Mouse (Mus musculus): ENCODE data around the gene Taok3. TPM values are rescaled to one million over a fixed set of nuclear protein-coding genes. Genes with fewer than 3 reads are reported as not detected.

Gene Taok3
- polyA plus RNA-seq, 1 experiment: 6.6 TPM

DNA sequence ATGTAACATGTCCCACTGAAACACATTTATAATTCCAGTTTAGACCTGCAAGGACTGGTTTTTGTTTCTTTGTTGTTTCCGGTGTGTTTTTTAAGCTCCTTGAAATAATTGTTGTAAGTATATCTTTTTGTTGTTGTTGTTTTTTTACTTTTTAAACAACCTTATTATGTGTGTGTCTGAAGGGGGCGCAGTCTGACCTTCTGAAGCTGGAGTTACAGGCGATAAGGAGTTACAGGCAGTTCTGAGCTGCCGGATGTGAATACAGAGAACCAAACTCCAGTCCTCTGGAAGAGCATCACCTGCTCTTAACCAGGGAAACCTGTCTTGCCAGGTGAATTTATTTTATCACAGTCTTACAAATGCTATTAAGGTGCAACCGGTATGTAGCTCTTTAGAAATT is 185.8 kb downstream of the Taok3 start:
- no peak for TF ChIP-seq CTCF (IDR thresholded peaks at IDR 0.05; ENCODE audit: control insufficient read depth, insufficient read depth, insufficient read length)
- no peak for TF ChIP-seq MYOD1 (IDR thresholded peaks at IDR 0.05; ENCODE audit: control insufficient read depth, insufficient read length, low read depth)
- no peak for TF ChIP-seq FOSL1 (IDR thresholded peaks at IDR 0.05; ENCODE audit: insufficient read depth, low read length, poor library complexity, severe bottlenecking)
- TF ChIP-seq MAX (IDR thresholded peaks at IDR 0.05): no peak
- no peak for TF ChIP-seq USF1 (IDR thresholded peaks at IDR 0.05; ENCODE audit: low read depth)
- no peak for TF ChIP-seq CEBPB (IDR thresholded peaks at IDR 0.05; ENCODE audit: low read depth)
- TF ChIP-seq MYOG (IDR thresholded peaks at IDR 0.05; ENCODE audit: control insufficient read depth, extremely low read depth, insufficient read length): no peak

DNA sequence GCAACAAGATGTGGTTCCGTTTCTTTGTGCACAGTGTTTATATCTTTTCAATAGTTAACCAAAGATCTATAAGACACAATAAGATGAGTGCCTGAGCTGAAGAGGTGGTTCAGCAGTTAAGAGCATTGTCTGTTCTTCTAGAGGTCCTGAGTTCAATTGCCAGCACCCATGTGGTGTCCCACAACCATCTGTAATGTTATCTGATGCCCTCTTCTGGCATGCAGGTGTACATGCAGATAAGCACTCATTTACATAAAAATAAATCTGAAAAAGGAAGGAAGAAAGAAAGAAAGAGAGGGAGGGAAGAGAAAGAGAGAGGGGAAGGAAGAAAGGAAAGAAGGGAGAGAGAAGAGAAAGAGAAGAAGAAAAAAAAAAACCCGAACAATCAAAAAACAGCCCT is 186.9 kb downstream of the Taok3 start:
- no peak for TF ChIP-seq USF1 (IDR thresholded peaks at IDR 0.05; ENCODE audit: low read depth)
- Histone ChIP-seq H3K4me3 (ENCODE audit: insufficient read depth, poor library complexity, severe bottlenecking) (no peak overlapping the region), H3K27me3 (ENCODE audit: control insufficient read depth, insufficient read depth, insufficient read length) (no peaks in the 10 kb centered on the region), H3ac (ENCODE audit: control insufficient read depth, insufficient read length, low read depth) (no peak overlapping the region), H3K79me2 (ENCODE audit: control insufficient read depth, insufficient read depth) (no peaks in the 10 kb centered on the region), H3K79me3 (ENCODE audit: low read depth) (no peaks in the 10 kb centered on the region), H3K36me3 (ENCODE audit: control insufficient read depth, insufficient read depth) (no peaks in the 10 kb centered on the region)

More for the DNA sequence above, 185.8 kb downstream of the Taok3 start:
- Histone ChIP-seq H3K79me2 (ENCODE audit: control insufficient read depth, insufficient read depth) (no peaks in the 10 kb centered on the region), H3K27me3 (ENCODE audit: control insufficient read depth, insufficient read depth, insufficient read length) (no peaks in the 10 kb centered on the region), H3ac (ENCODE audit: control insufficient read depth, insufficient read length, low read depth) (no peak overlapping the region), H3K4me3 (ENCODE audit: insufficient read depth, poor library complexity, severe bottlenecking) (no peak overlapping the region), H3K36me3 (ENCODE audit: control insufficient read depth, insufficient read depth) (no peaks in the 10 kb centered on the region), H3K79me3 (ENCODE audit: low read depth) (no peaks in the 10 kb centered on the region)

DNA sequence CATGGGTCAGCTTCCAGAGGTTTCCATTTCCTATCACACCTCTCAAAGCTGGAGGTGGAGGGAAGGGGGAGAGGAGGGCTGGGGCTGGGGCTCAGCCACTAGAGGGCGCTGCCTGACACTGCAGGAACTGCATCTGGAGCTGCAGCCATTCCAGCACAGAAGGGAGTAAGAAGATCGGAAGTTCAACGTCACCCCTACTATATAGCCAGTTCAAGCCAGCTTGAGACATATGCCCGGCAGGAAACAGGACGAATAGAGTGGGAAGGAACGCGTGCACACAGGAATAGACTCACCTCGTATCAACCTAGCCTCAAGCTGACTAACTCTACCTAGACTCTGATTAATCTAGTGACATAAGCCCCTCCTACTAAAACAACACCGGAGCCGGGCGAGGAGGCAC is 187.8 kb downstream of the Taok3 start:
- Histone ChIP-seq H3K27me3 (ENCODE audit: control insufficient read depth, insufficient read depth, insufficient read length) (no peaks in the 10 kb centered on the region), H3K36me3 (ENCODE audit: control insufficient read depth, insufficient read depth) (no peaks in the 10 kb centered on the region), H3K79me2 (ENCODE audit: control insufficient read depth, insufficient read depth) (no peaks in the 10 kb centered on the region), H3ac (ENCODE audit: control insufficient read depth, insufficient read length, low read depth) (no peak overlapping the region), H3K4me3 (ENCODE audit: insufficient read depth, poor library complexity, severe bottlenecking) (no peak overlapping the region), H3K79me3 (ENCODE audit: low read depth) (no peaks in the 10 kb centered on the region)
- peak; percentile 81 for TF ChIP-seq CTCF (IDR thresholded peaks at IDR 0.05; ENCODE audit: control insufficient read depth, insufficient read depth, insufficient read length)
- no peak for TF ChIP-seq FOSL1 (IDR thresholded peaks at IDR 0.05; ENCODE audit: insufficient read depth, low read length, poor library complexity, severe bottlenecking)

DNA sequence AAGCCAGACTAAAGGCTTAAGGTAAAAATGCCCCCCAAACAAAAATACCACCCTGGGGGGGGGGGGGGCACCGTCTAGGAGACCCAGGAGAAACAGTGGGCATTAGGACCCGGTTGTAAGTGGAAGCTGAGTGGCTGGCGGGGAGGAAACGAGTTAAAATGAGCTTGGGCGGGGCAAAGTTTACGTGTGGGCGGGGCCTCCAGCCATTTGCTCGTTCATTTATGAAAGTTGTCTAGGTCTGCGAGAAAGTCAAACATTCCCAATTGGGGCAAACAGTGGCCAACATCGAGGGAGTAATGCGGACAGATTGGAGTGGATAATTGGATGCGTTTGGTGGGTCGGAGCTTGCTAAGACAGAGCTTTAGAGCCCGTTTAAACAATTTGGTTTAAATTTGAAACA is 193.5 kb downstream of the Taok3 start:
- no peaks in the 10 kb centered on the region for H3K36me3 ChIP-seq (ENCODE audit: control insufficient read depth, insufficient read depth)
- H3ac ChIP-seq (ENCODE audit: control insufficient read depth, insufficient read length, low read depth): no peak overlapping the region
- H3K27me3 ChIP-seq (ENCODE audit: control insufficient read depth, insufficient read depth, insufficient read length): no peaks in the 10 kb centered on the region
- TF ChIP-seq MYOG (IDR thresholded peaks at IDR 0.05; ENCODE audit: control insufficient read depth, extremely low read depth, insufficient read length) (no peak), CTCF (IDR thresholded peaks at IDR 0.05; ENCODE audit: control insufficient read depth, insufficient read depth, insufficient read length) (no peak), FOSL1 (IDR thresholded peaks at IDR 0.05; ENCODE audit: insufficient read depth, low read length, poor library complexity, severe bottlenecking) (no peak), MAX (IDR thresholded peaks at IDR 0.05) (no peak), MYOD1 (IDR thresholded peaks at IDR 0.05; ENCODE audit: control insufficient read depth, insufficient read length, low read depth) (no peak), USF1 (IDR thresholded peaks at IDR 0.05; ENCODE audit: low read depth) (no peak), CEBPB (IDR thresholded peaks at IDR 0.05; ENCODE audit: low read depth) (no peak)
- H3K79me2 ChIP-seq (ENCODE audit: control insufficient read depth, insufficient read depth): no peaks in the 10 kb centered on the region
- H3K79me3 ChIP-seq (ENCODE audit: low read depth): no peaks in the 10 kb centered on the region
- no peak overlapping the region for H3K4me3 ChIP-seq (ENCODE audit: insufficient read depth, poor library complexity, severe bottlenecking)

DNA sequence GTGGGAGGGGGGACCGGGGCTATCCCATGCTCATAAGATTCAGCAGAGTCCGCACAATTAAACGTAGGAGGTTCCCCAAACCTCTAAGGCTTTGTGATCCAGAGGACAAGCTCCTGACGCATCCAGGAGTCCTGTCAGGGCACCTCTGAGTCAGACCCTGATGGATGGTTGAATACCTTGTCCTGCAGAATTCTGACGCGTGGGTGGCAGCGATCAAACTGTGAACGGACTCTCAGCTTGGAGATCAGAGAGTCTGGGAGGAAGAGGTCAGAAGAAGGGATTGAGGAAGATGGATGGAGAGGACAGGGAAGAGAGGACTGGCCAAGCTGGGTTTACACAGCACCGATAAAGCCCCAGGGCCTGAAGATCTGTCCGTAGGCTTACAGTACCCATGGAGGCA is 194.0 kb downstream of the Taok3 start:
- no peaks in the 10 kb centered on the region for H3K36me3 ChIP-seq (ENCODE audit: control insufficient read depth, insufficient read depth)
- H3K27me3 ChIP-seq (ENCODE audit: control insufficient read depth, insufficient read depth, insufficient read length): no peaks in the 10 kb centered on the region
- no peaks in the 10 kb centered on the region for H3K79me3 ChIP-seq (ENCODE audit: low read depth)
- no peaks in the 10 kb centered on the region for H3K79me2 ChIP-seq (ENCODE audit: control insufficient read depth, insufficient read depth)
- TF ChIP-seq MYOD1 (IDR thresholded peaks at IDR 0.05; ENCODE audit: control insufficient read depth, insufficient read length, low read depth) (no peak), CTCF (IDR thresholded peaks at IDR 0.05; ENCODE audit: control insufficient read depth, insufficient read depth, insufficient read length) (no peak), MAX (IDR thresholded peaks at IDR 0.05) (no peak), USF1 (IDR thresholded peaks at IDR 0.05; ENCODE audit: low read depth) (no peak), MYOG (IDR thresholded peaks at IDR 0.05; ENCODE audit: control insufficient read depth, extremely low read depth, insufficient read length) (no peak), CEBPB (IDR thresholded peaks at IDR 0.05; ENCODE audit: low read depth) (no peak), FOSL1 (IDR thresholded peaks at IDR 0.05; ENCODE audit: insufficient read depth, low read length, poor library complexity, severe bottlenecking) (no peak)
- H3K4me3 ChIP-seq (ENCODE audit: insufficient read depth, poor library complexity, severe bottlenecking): no peak overlapping the region
- H3ac ChIP-seq (ENCODE audit: control insufficient read depth, insufficient read length, low read depth): no peak overlapping the region

DNA sequence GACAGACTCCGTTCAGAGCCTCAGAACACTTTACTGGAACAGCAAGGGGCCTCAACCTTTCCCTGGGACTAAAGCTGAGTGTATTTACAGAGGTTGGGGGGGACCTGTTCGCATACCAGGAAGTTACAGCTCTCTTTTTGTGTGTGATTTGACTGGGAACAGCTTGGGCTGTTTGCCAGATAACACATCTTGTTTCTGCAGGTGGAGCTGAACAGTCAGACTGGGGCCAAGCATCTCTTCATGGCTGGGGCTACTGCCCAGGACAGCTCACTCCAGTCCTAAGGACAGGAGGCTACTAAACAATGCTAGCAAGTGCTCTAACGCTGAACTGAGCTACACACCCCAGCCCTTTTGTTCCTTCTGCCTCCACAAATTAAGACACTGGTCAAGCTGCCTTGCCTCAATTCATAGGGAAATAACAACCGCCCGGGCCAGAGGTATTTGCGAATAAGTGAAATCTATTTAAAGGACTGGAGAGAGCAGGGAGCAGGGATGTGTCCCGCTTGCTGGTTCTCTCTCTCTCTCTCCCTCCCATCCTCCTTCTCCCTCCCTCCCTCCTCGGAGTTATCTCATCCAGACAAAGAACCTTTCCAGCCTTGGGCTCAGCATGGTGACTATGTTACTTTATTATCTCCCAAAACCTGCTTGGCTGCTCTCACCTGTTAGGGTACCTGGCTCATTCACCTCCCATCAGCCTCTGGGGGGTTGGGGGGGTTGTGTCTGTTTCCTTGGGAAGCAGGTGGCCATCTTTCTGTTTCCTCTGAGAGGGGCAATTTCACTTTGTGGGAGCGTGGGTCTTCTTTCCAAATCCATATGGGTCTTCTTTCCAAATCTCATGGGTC is 194.9 kb downstream of the Taok3 start:
- H3K4me3 ChIP-seq (ENCODE audit: insufficient read depth, poor library complexity, severe bottlenecking): no peak overlapping the region

More for the DNA sequence above, 194.9 kb downstream of the Taok3 start:
- TF ChIP-seq FOSL1 (IDR thresholded peaks at IDR 0.05; ENCODE audit: insufficient read depth, low read length, poor library complexity, severe bottlenecking): no peak
- TF ChIP-seq MAX (IDR thresholded peaks at IDR 0.05): no peak
- no peak for TF ChIP-seq MYOG (IDR thresholded peaks at IDR 0.05; ENCODE audit: control insufficient read depth, extremely low read depth, insufficient read length)
- no peak for TF ChIP-seq CTCF (IDR thresholded peaks at IDR 0.05; ENCODE audit: control insufficient read depth, insufficient read depth, insufficient read length)
- no peak for TF ChIP-seq MYOD1 (IDR thresholded peaks at IDR 0.05; ENCODE audit: control insufficient read depth, insufficient read length, low read depth)
- no peak for TF ChIP-seq USF1 (IDR thresholded peaks at IDR 0.05; ENCODE audit: low read depth)
- TF ChIP-seq CEBPB (IDR thresholded peaks at IDR 0.05; ENCODE audit: low read depth): no peak
- Histone ChIP-seq H3K79me3 (ENCODE audit: low read depth) (no peaks in the 10 kb centered on the region), H3K27me3 (ENCODE audit: control insufficient read depth, insufficient read depth, insufficient read length) (no peaks in the 10 kb centered on the region), H3K36me3 (ENCODE audit: control insufficient read depth, insufficient read depth) (no peaks in the 10 kb centered on the region), H3ac (ENCODE audit: control insufficient read depth, insufficient read length, low read depth) (no peak overlapping the region), H3K79me2 (ENCODE audit: control insufficient read depth, insufficient read depth) (no peaks in the 10 kb centered on the region)
